Mouse (Mus musculus) heart, adult 9 months (tissue): ENCODE measurements at regions not wholly inside any gene's neighbourhood (a gene's known extent, or its start where the extent isn't known, plus 50 kb on each side); places are given as distances from the start of the nearest gene placed in this dataset.
"Not testable (repeated sequence)": the region's sequence is repeated elsewhere in the genome, so short reads cannot be mapped to it uniquely, and the experiment has no call there.

Experiments
- DNase-seq, 2 experiments: peaks; one replicate each; pipeline ENCODE4 v3.0.0; 2022; ENCODE audit warnings: low spot score in 2 of 2

- no peak for DNase-seq
Measured at GRCm38 (mm10) chr14:102181269-102181668, 451.5 kb downstream of the Lmo7 start.

- no peak for DNase-seq
Measured at GRCm38 (mm10) chr14:102171775-102172174, 442.0 kb downstream of the Lmo7 start.

GRCm38 (mm10) chr14:102161291-102162284 is 431.8 kb downstream of the Lmo7 start:
- no peak for DNase-seq

GRCm38 (mm10) chr14:102150410-102150809 is 420.7 kb downstream of the Lmo7 start:
- not testable (repeated sequence) for DNase-seq

GRCm38 (mm10) chr14:102142720-102143119 is 413.0 kb downstream of the Lmo7 start:
- DNase-seq = no peak

GRCm38 (mm10) chr14:102138936-102139335 is 409.2 kb downstream of the Lmo7 start:
- DNase-seq = no peak

GRCm38 (mm10) chr14:102118166-102118565 is 388.4 kb downstream of the Lmo7 start:
- no peak for DNase-seq

- no peak for DNase-seq
Measured at GRCm38 (mm10) chr14:102106165-102106564, 376.4 kb downstream of the Lmo7 start.

- no peak for DNase-seq
Measured at GRCm38 (mm10) chr14:102094105-102094504, 364.3 kb downstream of the Lmo7 start.

- no peak for DNase-seq
Measured at GRCm38 (mm10) chr14:102092557-102092956, 362.8 kb downstream of the Lmo7 start.

GRCm38 (mm10) chr14:102048932-102049331 is 319.2 kb downstream of the Lmo7 start:
- DNase-seq = no peak

- DNase-seq = no peak
Measured at GRCm38 (mm10) chr14:102048485-102048884, 318.7 kb downstream of the Lmo7 start.

GRCm38 (mm10) chr14:102038145-102038544 is 308.4 kb downstream of the Lmo7 start:
- no peak for DNase-seq

GRCm38 (mm10) chr14:102037487-102037886 is 307.7 kb downstream of the Lmo7 start:
- DNase-seq = no peak

GRCm38 (mm10) chr14:102031047-102031903 is 301.5 kb downstream of the Lmo7 start:
- DNase-seq = no peak

GRCm38 (mm10) chr14:102024646-102025045 is 294.9 kb downstream of the Lmo7 start:
- DNase-seq = no peak

- DNase-seq = peak; percentile 9 to 31
Measured at GRCm38 (mm10) chr14:102020161-102020605, 290.4 kb downstream of the Lmo7 start.

- no peak for DNase-seq
Measured at GRCm38 (mm10) chr14:102019320-102019719, 289.6 kb downstream of the Lmo7 start.

GRCm38 (mm10) chr14:102016572-102016971 is 286.8 kb downstream of the Lmo7 start:
- no peak for DNase-seq

- DNase-seq = peak in 1 of 2 experiments; percentile 1
Measured at GRCm38 (mm10) chr14:102014976-102015603, 285.3 kb downstream of the Lmo7 start.

- DNase-seq = no peak
Measured at GRCm38 (mm10) chr14:102013238-102013637, 283.5 kb downstream of the Lmo7 start.

GRCm38 (mm10) chr14:101997535-101997934 is 267.8 kb downstream of the Lmo7 start:
- DNase-seq = no peak
